Mouse (Mus musculus) thymus, adult 2 months (tissue): ENCODE results near the gene Otop1.

Experiments used
- CTCF ChIP-seq: fragments of 200-500 bp; IDR thresholded peaks from 2 replicates; pipeline ENCODE4 v1.5.1; 2012; ENCODE audit warnings: mild to moderate bottlenecking, control low read depth, low read length, moderate library complexity, borderline replicate concordance; ENCODE audit not compliant: control insufficient read depth, poor library complexity, insufficient read depth; ENCODE audit errors: extremely low read depth
- POLR2A ChIP-seq: fragments of 200-500 bp; IDR thresholded peaks from 2 replicates; pipeline ENCODE4 v1.6.1; 2012; ENCODE audit warnings: mild to moderate bottlenecking, low read length, control low read depth, moderate library complexity; ENCODE audit not compliant: control insufficient read depth, poor library complexity, insufficient read depth; ENCODE audit errors: extremely low read depth

- no peak for TF ChIP-seq POLR2A
- no peak for TF ChIP-seq CTCF
These were observed 26.1 kb downstream of the Otop1 start for GRCm38 (mm10) chr5:38301761-38302411.
